Mouse (Mus musculus) fibroblast of lung, adult 2 months (primary cell): ENCODE results near the gene Ppp1r36.
A peak's percentile ranks its signal among the peaks of the same experiment; 100 is the strongest.
"Not testable (repeated sequence)": the region's sequence is repeated elsewhere in the genome, so short reads cannot be mapped to it uniquely, and the experiment has no call there.

Experiments used
- DNase-seq: peaks from one replicate; pipeline ENCODE4 v3.0.0-alpha.2; 2011; ENCODE audit warnings: low read depth

The Ppp1r36 gene

GRCm38 (mm10) chr12:76397281-76397680 is 20.1 kb upstream of the Ppp1r36 start:
- DNase-seq, result no peak

GRCm38 (mm10) chr12:76401674-76402073 is 15.7 kb upstream of the Ppp1r36 start:
- DNase-seq, result no peak

GRCm38 (mm10) chr12:76402991-76403885 is 14.1 kb upstream of the Ppp1r36 start:
- DNase-seq, result no peak

GRCm38 (mm10) chr12:76403886-76404537 is 13.3 kb upstream of the Ppp1r36 start, which contains the start of gene Hspa2:
Gene Hspa2 (plus strand): TSS chr12:76404176.
- DNase-seq, result peak; percentile 99

GRCm38 (mm10) chr12:76404836-76405182 is 12.5 kb upstream of the Ppp1r36 start:
- no peak for DNase-seq

GRCm38 (mm10) chr12:76405183-76405970 is 12.0 kb upstream of the Ppp1r36 start:
- DNase-seq, result no peak

- no peak for DNase-seq
Measured at GRCm38 (mm10) chr12:76405971-76406370, 11.4 kb upstream of the Ppp1r36 start.

- DNase-seq, result peak; percentile 53
Measured at GRCm38 (mm10) chr12:76407184-76407583, 10.2 kb upstream of the Ppp1r36 start.

- no peak for DNase-seq
Measured at GRCm38 (mm10) chr12:76409166-76409565, 8.2 kb upstream of the Ppp1r36 start.

- DNase-seq, result no peak
Measured at GRCm38 (mm10) chr12:76415383-76416010, 1.8 kb upstream of the Ppp1r36 start.

- DNase-seq, result no peak
Measured at GRCm38 (mm10) chr12:76418346-76418745, 1.0 kb downstream of the Ppp1r36 start.

- no peak for DNase-seq
Measured at GRCm38 (mm10) chr12:76425256-76425655, 7.9 kb downstream of the Ppp1r36 start.

GRCm38 (mm10) chr12:76427546-76427945 is 10.2 kb downstream of the Ppp1r36 start:
- DNase-seq, result no peak

GRCm38 (mm10) chr12:76430879-76431406 is 13.6 kb downstream of the Ppp1r36 start:
- DNase-seq, result no peak

- no peak for DNase-seq
Measured at GRCm38 (mm10) chr12:76431431-76431830, 14.1 kb downstream of the Ppp1r36 start.

GRCm38 (mm10) chr12:76434111-76434510 is 16.8 kb downstream of the Ppp1r36 start:
- no peak for DNase-seq

- no peak for DNase-seq
Measured at GRCm38 (mm10) chr12:76435084-76435483, 17.7 kb downstream of the Ppp1r36 start.

- no peak for DNase-seq
Measured at GRCm38 (mm10) chr12:76435549-76435948, 18.2 kb downstream of the Ppp1r36 start.

GRCm38 (mm10) chr12:76443488-76443887 is 26.1 kb downstream of the Ppp1r36 start:
- not testable (repeated sequence) for DNase-seq

- no peak for DNase-seq
Measured at GRCm38 (mm10) chr12:76444359-76444772, 27.0 kb downstream of the Ppp1r36 start.

GRCm38 (mm10) chr12:76444862-76445261 is 27.5 kb downstream of the Ppp1r36 start:
- no peak for DNase-seq

GRCm38 (mm10) chr12:76446201-76446600 is 28.9 kb downstream of the Ppp1r36 start:
- DNase-seq, result no peak
